Mouse (Mus musculus): ENCODE results near the gene Tnip3. TPM values are rescaled to one million over a fixed set of nuclear protein-coding genes. Genes with fewer than 3 reads are reported as not detected.

The Tnip3 gene
- polyA plus RNA-seq, 1 experiment from 2014 or later, result 0.08 TPM

Other genes starting within 250 kb of the Tnip3 start
- gene C130060K24Rik, start 144.2 kb upstream of the Tnip3 start, polyA plus RNA-seq (2014; fragmentation: Nextera tagmentation; extraction: Ambion mirVana), result 0.60 and 0.89 TPM in 2 replicates
- gene Ndnf, start 146.3 kb downstream of the Tnip3 start, polyA plus RNA-seq (2014; fragmentation: Nextera tagmentation; extraction: Ambion mirVana), result 11.8 and 13.9 TPM in 2 replicates

Measured in neural tube, embryonic 14.5 days (tissue).